Mouse (Mus musculus) R1 (cell line): ENCODE data around the gene Efcab14.

Experiments used
- DNase-seq: peaks from one replicate; pipeline ENCODE4 v3.0.0-alpha.2; 2018; ENCODE audit warnings: low read depth, low spot score

Gene Efcab14

DNA sequence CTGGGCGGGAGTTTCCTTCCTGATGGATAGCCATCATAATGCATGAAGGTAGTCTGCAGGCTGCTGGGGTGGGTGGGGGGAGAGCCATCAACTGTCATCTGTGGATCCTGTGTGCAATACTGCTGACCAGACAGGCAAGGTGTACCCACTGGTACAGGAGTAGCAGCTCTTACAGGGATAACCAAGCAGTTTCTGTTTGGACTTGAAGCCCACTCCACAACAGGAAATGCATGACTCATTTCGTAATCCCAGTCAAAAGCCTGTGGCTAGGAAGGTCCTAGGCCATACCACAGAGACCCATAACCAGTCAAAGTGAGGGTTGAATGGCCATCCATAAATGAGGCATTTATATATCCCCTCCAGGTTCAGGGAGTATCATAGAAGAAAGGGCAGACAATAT lies 40.1 kb downstream of the Efcab14 start:
- no peak for DNase-seq

DNA sequence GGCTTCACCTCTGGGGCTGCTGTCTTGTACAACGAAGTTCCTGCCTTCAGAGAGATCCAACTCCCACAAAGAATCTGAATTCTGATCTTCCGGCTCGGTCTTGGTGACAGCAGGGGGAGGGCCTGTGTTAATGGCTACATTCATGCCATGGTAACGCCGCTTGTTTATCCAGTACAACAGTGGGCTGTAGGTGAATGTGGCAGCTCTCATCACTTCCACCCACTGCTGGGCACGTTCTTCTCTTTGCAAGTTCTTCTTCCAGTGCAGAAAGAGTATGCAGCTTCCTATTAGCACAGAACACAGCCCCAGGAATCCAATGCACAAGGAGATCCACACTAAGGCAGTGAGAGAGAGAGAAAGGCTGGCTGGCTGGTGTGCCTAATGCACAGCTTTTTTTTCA lies 42.7 kb downstream of the Efcab14 start:
- DNase-seq = peak; percentile 17

DNA sequence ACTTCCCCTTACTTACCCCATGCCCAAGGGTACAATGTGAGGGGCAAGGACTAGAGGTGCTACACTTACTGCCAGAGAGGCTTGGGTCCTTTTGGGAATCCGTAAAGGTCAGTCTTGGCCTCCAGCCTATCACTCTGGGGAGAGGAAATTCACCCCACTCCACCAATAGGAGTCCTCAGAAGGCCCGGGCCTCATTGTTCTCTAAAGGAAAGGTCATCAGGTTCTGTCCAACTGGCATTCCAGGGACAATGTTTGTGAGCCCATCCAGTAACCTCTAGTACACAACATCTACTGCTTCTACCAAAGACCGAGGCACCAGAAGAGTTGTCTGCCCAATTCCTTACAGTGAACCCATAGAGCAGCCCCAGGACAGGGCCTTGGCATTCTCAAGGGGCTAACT lies 43.4 kb downstream of the Efcab14 start, which contains the start of gene Tex38:
Gene Tex38, minus strand, starts transcription at position 101 of the 400 bp plus-strand sequence.
- no peak for DNase-seq

DNA sequence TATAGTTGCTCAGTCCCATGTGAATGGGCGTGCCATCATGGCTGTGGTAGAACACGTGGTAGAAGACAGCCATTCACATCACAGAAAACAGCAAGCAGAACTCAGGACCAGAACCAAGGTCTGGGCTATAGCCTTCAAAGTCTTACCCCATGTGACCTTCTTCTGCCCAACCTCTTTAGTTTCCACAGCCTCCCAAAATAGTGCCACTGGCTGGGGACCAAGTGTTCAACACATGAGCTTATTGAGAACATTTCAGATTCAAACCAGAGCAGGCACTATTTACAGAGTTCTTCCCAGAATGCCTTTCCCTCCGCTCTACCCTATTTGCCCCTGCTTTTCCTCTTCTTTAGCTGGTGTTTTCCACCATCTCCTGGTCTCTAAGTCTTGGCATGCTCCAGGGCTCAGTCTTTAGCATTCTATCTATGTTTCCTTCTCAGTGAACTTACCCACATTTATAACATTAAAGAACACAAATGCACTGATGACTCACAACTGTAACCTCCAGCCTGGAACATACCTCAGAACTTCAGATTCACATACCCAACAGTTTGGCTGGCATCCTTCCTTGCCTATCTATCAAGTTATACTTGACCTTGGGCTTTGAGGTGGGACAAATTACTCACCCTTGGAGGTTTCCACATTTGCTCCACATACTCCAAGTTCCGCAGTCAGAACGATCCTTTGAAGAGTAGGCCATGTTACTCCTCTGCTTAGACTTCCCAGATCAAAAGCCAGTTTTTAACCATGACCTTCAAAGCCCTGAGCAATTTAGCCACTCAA lies 44.7 kb downstream of the Efcab14 start:
- DNase-seq = no peak

DNA sequence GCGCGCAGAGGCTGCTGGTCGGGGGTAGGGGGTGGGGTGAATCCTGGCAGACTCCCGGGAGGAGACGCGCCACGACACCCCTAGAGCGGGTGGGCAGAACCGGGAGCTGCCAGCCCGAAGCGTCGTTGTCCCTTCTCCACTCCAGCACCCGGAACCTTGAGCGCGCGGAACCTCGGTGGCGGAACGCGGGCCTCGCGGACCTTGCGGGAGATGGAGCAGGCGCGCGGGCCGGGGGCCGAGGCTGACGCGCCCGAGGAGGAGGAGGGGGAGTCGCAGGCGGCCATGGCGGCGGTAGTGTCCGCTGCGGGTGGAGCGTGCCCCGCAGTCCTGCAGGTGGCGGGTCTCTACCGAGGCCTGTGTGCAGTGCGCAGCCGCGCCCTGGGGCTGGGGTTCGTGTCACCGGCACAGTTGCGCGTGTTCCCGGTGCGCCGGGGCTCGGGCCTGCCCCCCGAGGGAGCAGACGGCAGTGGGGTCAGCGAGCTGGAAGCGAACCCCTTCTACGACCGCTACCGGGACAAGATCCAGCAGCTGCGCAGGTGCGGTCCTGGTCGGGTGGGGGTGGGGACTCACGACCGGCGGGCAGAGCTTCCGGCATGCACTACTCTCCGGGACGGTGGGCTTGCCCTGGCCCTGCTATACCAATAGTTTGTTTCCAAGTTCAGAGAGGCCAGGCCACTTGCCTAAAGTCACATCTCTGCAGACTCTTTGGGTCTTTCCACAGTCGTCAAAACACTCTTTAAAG lies 47.4 kb downstream of the Efcab14 start, which contains the start of gene Atpaf1:
Gene Atpaf1, plus strand, starts transcription at position 44 of the 742 bp plus-strand sequence.
- DNase-seq = peak; percentile 72

DNA sequence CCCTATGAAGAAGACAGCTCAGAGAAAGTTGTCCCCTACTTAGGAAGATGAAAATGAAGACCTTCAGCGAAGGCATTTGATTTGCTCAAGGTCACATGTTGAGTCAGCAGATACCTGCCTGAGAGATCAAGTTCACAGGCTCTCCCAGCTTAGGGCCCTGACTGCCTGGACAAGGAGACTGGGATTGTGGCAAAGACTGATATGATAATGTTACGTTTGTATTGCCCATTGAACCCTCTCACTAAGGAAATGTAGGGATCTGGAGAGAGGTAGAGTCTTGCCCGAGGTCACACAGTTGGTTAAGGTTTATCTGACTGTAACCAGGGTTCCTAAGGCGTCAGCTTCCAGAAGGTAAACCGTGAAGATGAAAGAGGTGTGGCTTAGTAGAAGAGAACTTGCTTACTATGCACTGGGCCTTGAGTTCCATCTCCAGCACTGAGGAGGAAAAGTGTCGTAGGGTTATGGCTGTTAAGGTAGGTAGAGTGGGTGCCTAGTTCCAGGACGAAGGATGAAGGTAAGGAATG lies 48.0 kb downstream of the Efcab14 start:
- DNase-seq = peak; percentile 60

DNA sequence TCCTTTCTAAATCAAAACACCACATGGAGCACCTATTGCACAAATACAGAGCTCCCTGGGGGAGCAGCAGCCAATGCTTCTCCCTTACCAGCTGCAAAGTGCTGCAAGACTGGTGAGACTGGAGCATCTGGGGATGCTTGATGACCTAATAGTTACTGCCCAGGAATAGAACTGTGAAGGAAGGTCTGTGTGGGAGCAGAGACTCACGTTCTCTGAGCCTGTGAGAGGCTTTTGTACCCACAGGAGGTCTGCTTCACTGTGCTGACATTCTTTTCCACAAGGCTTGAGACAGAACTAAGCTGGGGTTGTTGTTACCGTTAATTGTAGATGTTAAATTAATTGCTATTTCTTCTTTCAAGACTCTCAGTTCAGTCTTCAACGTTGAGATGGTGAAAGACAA lies 53.3 kb downstream of the Efcab14 start:
- DNase-seq = no peak

DNA sequence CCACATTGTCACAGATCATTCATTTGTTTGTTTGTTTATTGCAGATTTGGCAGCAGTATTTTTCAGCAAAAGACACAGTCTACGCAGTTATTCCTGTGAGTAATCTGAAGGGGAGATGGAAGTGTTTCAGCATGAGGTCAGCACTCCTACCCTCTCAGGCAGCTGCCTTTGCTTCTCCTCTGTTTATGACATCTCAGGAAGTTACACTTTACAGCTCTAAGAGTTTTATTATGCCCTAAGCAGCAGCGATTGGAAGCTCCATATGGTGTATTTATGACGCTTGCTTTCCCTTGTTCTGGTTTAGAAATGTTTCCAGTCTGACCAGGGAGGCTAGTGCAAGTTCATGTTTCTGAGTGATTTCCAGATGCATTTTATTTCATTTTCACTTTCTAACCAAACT lies 57.8 kb downstream of the Efcab14 start:
- DNase-seq = no peak

DNA sequence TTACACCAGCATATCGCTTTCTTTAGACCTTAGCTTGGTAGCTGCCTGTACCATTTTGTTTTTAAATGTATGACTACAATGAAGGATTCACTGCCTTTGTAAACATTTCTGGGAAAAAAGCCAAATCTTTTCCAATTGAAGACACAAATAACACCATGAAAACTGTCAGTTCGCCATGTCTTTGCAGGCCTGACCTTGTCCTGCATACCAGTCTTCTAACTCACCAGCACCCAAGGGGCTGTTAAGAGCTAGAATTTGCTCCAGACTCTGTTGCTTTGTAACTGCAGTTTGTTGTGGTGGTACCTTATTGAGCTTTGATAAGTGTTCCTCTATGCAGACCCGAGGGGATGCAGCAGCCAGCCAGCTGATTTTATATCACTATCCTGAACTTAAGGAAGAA lies 62.4 kb downstream of the Efcab14 start:
- no peak for DNase-seq

DNA sequence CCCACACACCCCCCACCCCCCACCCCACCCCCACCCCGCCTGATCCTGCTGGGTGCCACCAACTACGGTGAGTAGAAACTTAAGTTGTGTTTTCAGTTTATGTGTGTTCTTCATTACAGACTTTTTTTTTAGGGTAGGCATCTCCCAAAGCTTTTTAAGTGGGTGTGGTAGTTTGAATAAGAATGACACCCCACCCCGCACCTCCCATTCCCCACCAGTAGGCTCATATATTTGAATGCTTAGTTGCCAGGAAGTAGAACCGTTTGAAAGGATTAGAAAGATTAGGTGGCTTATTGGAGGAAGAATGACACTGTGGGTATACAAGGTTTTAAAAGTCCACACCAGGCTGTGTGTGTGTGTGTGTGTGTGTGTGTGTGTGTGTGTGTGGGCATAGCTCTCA lies 74.8 kb downstream of the Efcab14 start:
- DNase-seq = peak; percentile 82

DNA sequence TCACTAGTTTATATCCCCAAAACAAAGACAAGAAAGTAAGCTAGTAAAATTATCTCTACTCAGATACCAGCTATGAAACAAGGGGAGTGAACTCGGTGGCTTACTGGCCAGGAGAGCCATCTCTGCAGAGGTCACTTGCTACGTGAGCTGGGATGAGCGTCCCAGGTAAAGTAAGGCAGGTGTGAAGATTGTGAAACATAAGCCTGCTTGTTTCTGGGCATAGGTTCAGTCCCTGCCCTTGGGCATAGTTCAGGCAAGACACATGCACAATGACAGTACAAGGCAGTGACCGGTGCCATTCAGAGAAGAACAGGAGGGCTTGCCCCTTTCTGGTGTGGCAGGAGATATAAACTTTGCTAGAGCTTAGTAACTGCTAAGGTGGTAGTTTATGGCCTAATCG lies 78.1 kb downstream of the Efcab14 start:
- DNase-seq = no peak

DNA sequence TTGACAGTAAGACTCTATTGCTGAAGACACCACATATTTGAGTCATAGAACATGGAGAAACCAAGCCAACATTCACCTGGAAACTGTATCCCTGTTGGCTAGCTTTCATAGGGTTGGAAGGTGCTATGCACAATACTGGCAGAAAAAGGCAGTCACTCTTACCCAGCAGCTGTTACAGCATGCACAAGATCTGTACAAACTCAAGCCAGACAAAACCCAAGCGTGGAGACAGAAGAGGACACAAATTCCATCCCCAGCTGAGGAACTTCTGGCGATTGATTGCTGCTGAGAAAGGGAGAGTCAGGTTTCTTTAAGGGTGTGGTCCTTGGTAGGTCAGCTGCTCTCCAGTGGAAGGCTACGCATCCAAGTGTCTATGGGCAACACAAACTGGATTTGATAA lies 82.7 kb downstream of the Efcab14 start:
- DNase-seq = peak; percentile 18

DNA sequence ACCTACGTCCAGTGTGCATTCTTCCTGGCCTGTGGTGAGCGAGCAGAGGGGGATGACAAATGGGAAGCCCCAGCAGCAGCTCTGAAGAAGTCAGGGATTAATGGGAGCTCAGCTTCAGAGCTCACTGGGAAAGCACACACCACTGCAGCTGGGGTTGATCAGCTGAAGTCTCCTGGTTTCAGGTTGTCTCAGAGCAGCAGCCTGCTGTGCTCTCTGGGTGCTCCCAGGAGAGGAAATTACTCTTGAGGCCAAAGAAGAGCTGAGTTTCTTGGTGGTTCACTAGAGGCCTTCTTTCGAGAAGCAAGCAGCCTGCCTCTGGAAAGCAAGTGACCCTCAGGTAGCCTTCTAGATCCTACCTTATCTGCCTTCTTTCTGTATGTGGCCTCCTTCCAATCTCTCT lies 83.4 kb downstream of the Efcab14 start:
- no peak for DNase-seq

DNA sequence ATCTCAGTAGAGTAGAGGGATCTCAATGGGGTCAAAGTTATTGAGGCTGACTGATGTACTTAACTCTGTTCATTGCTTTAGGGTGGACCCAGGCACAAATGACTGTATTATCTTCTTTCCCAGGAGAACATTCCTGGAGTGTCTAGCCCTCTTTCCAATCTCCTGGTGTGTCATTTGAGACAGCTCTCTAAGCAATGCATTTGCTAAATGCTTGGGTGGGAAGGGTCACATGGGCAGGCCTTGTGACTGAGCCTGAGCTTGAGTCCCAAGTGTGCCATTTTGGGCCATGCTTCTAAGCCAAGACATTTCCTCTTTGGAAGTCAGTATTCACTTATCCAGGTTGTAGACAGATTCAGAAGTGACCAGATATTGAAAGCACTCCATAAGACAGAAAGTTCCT lies 83.9 kb downstream of the Efcab14 start:
- DNase-seq = peak; percentile 57

DNA sequence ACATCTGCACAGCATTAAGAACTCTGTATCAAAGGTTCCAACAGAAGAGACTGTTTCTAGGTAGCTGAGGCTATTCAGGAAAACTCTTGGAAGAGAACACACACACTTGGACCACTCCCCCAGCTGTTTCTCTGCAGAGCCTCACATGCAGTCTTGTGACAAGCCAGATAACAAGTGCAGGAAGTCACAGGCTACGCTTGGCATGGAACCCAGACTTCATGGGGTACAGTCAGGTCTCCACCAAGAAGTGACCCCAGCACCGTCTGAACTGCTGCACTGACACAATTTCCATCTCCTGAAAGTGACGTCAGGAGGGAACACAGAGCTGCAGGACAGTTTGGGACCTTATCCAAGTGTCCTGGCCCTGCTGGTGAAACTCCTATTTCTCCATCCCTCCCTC lies 84.4 kb downstream of the Efcab14 start:
- DNase-seq = no peak

DNA sequence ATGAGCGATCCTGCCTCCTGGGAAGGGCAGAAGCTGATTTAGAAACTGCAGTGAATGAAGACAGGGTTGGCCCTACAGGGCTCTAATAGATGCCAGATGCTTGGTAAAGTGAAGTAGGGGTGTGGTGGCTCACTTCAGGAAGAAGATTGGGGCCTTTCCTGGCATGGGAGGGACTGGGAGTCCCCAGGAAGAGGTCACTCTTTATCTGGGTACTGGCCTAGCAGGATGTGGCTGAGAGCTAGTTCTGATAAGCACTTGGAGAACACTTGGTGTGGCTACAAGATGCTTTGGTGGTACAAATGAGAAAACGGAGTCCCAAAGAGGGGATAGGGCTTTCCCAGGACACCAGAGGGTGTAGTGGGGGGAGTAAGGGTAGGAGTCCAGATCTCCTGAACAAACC lies 86.6 kb downstream of the Efcab14 start:
- no peak for DNase-seq

DNA sequence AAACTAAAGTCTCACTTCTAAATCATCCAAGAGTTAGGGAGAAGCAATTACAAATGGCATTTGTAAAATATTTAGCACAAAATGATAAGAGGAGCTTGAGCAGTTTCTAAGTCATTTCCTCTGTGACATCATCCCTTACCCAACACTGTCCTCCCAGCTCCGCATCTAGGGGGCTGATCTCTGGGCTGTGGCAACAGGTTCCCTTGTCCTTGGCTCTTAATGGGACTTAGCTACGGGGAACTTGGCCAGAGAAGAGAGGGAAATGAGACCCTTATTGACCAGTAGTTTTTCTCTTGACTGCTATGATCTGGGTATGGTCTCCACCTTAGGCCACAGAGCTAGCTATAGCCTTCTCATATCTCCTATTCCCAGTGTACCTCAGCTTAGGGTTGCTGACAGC lies 87.7 kb downstream of the Efcab14 start:
- no peak for DNase-seq
